Mouse (Mus musculus) ES-Bruce4 (cell line): ENCODE results near the gene Fosl2.
A peak's percentile ranks its signal among the peaks of the same experiment; 100 is the strongest.

Experiments used
- CTCF ChIP-seq: IDR thresholded peaks from one replicate; pipeline ENCODE4 v1.8.1; 2011; ENCODE audit warnings: low read depth, low read length
- POLR2A ChIP-seq: IDR thresholded peaks from one replicate; pipeline ENCODE4 v1.8.1; 2011; ENCODE audit warnings: low read length; ENCODE audit not compliant: insufficient read depth

GRCm38 (mm10) chr5:32204653-32205052 is 69.1 kb downstream of the Fosl2 start:
- peak; percentile 58 for TF ChIP-seq CTCF
- no peak for TF ChIP-seq POLR2A
